Mouse (Mus musculus) embryonic facial prominence, embryonic 15.5 days (tissue): ENCODE measurements around the gene Tmod4. TPM values are rescaled to one million over a fixed set of nuclear protein-coding genes. Genes with fewer than 3 reads are reported as not detected.
A peak's percentile ranks its signal among the peaks of the same experiment; 100 is the strongest.
"Not testable (repeated sequence)": the region's sequence is repeated elsewhere in the genome, so short reads cannot be mapped to it uniquely, and the experiment has no call there.

Experiments used
- ATAC-seq: fragments of 200-750 bp; cut with Nextera tagmentation; 2 replicates; pipeline ENCODE4 v1.8.0; 2017; ENCODE audit warnings: low read depth, moderate TSS enrichment; ENCODE audit not compliant: insufficient number of reproducible peaks, low FRiP score, low TSS enrichment
- H3K27ac ChIP-seq: fragments of 300-500 bp; sonication (generic); replicated peaks from 2 replicates; pipeline ENCODE4 v1.5.1; 2015; ENCODE audit warnings: mild to moderate bottlenecking, inconsistent platforms
- H3K27me3 ChIP-seq: fragments of 300-500 bp; sonication (generic); 2 replicates; pipeline ENCODE4 v1.6.1; 2015; ENCODE audit warnings: inconsistent platforms
- H3K36me3 ChIP-seq: fragments of 300-500 bp; sonication (generic); 2 replicates; pipeline ENCODE4 v1.6.1; 2015; ENCODE audit warnings: mild to moderate bottlenecking, inconsistent platforms
- H3K4me1 ChIP-seq: fragments of 300-500 bp; sonication (generic); 2 replicates; pipeline ENCODE4 v1.6.1; 2015; ENCODE audit warnings: inconsistent platforms
- H3K4me2 ChIP-seq: fragments of 300-500 bp; sonication (generic); replicated peaks from 2 replicates; pipeline ENCODE4 v1.6.1; 2015; ENCODE audit warnings: mild to moderate bottlenecking, inconsistent platforms
- H3K4me3 ChIP-seq: fragments of 300-500 bp; sonication (generic); replicated peaks from 2 replicates; pipeline ENCODE4 v1.5.1; 2015; ENCODE audit warnings: mild to moderate bottlenecking, inconsistent platforms
- H3K9ac ChIP-seq: fragments of 300-500 bp; sonication (generic); 2 replicates; pipeline ENCODE4 v1.6.1; 2015; ENCODE audit warnings: inconsistent platforms
- H3K9me3 ChIP-seq: fragments of 300-500 bp; sonication (generic); replicated peaks from 2 replicates; pipeline ENCODE4 v1.6.1; 2016; ENCODE audit warnings: inconsistent platforms
- WGBS: fragments of 180-500 bp; shearing (Covaris S2); methylation state at CpG from one replicate; pipeline ENCODE4 v1.1.7; 2015; 5-methylcytosine and 5-hydroxymethylcytosine counted together
- polyA plus RNA-seq: library from polyadenylated mRNA; unstranded; fragments of >200 nt; fragmentation: Nextera tagmentation; extraction: Ambion mirVana; gene quantifications from 2 replicates; pipeline ENCODE4 v1.2.1, GENCODE M21; 2015

Gene Tmod4
- polyA plus RNA-seq = 1.7 and 3.8 TPM in 2 replicates

GRCm38 (mm10) chr3:95124246-95124645, at the start of gene Tmod4:
Gene Tmod4, plus strand, starts transcription at chr3:95124476.
- H3K4me1 ChIP-seq = peaks cover 18% of the 10 kb centered on the region
- no peak within 1 kb of the TSS for H3K4me2 ChIP-seq
- no peaks in the 10 kb centered on the region for H3K27me3 ChIP-seq
- no peak within 1 kb of the TSS for H3K4me3 ChIP-seq
- H3K9me3 ChIP-seq = no peaks in the 10 kb centered on the region
- 66% methylated on average over 6 of the region's 6 CpGs for WGBS
- ATAC-seq = no peak
- H3K27ac ChIP-seq = peak within 1 kb of the TSS; percentile 61
- H3K36me3 ChIP-seq = peaks cover 36% of the 10 kb centered on the region
- no peak within 1 kb of the TSS for H3K9ac ChIP-seq

- Histone ChIP-seq H3K27ac (no peak overlapping the region), H3K4me3 (no peak overlapping the region), H3K9ac (no peak overlapping the region), H3K36me3 (peaks cover 4% of the 10 kb centered on the region; the same call in 1 of the 2 replicates), H3K9me3 (no peaks in the 10 kb centered on the region), H3K4me2 (no peak overlapping the region), H3K4me1 (no peaks in the 10 kb centered on the region), H3K27me3 (no peaks in the 10 kb centered on the region)
- ATAC-seq = no peak
- 93% methylated on average over 1 of the region's 1 CpGs for WGBS
These were observed 36.2 kb upstream of the Tmod4 start for GRCm38 (mm10) chr3:95088071-95088470.

- Histone ChIP-seq H3K27ac (no peak overlapping the region), H3K9me3 (no peaks in the 10 kb centered on the region), H3K36me3 (peaks cover 9% of the 10 kb centered on the region), H3K27me3 (no peaks in the 10 kb centered on the region), H3K4me2 (no peak overlapping the region), H3K9ac (no peak overlapping the region), H3K4me3 (no peak overlapping the region), H3K4me1 (peaks cover 9% of the 10 kb centered on the region)
- WGBS = 25% methylated on average over 2 of the region's 2 CpGs
- ATAC-seq = no peak
These were observed 23.4 kb upstream of the Tmod4 start for GRCm38 (mm10) chr3:95100854-95101253.

- no peak for ATAC-seq
- Histone ChIP-seq H3K36me3 (no peaks in the 10 kb centered on the region), H3K4me1 (peaks cover 9% of the 10 kb centered on the region), H3K9me3 (no peaks in the 10 kb centered on the region), H3K9ac (peak overlapping the region; percentile 96; the same call in 1 of the 2 replicates), H3K4me2 (peak overlapping the region; percentile 72), H3K27ac (no peak overlapping the region), H3K4me3 (peak overlapping the region; percentile 96), H3K27me3 (no peaks in the 10 kb centered on the region)
- WGBS = 46% methylated on average over 4 of the region's 4 CpGs
These were observed 19.2 kb upstream of the Tmod4 start for GRCm38 (mm10) chr3:95105121-95105520.

- peak overlapping the region; percentile 96 for H3K9ac ChIP-seq
- ATAC-seq = no peak; the same call in 1 of the 2 replicates
- H3K4me2 ChIP-seq = peak overlapping the region; percentile 72
- peaks cover 11% of the 10 kb centered on the region for H3K4me1 ChIP-seq
- H3K27ac ChIP-seq = peak overlapping the region; percentile 88
- peak overlapping the region; percentile 96 for H3K4me3 ChIP-seq
- H3K27me3 ChIP-seq = no peaks in the 10 kb centered on the region
- 0% methylated on average over 16 of the region's 16 CpGs for WGBS
- no peaks in the 10 kb centered on the region for H3K36me3 ChIP-seq
- H3K9me3 ChIP-seq = no peaks in the 10 kb centered on the region
These were observed 18.5 kb upstream of the Tmod4 start for GRCm38 (mm10) chr3:95105586-95106337.

- H3K9ac ChIP-seq = peak within 1 kb of the TSS; percentile 96
- H3K4me3 ChIP-seq = peak within 1 kb of the TSS; percentile 96
- H3K9me3 ChIP-seq = no peaks in the 10 kb centered on the region
- peaks cover 12% of the 10 kb centered on the region for H3K4me1 ChIP-seq
- H3K36me3 ChIP-seq = no peaks in the 10 kb centered on the region
- ATAC-seq = peak; percentile 91
- WGBS = under 1% methylated on average over 51 of the region's 51 CpGs
- peak within 1 kb of the TSS; percentile 72 for H3K4me2 ChIP-seq
- peak within 1 kb of the TSS; percentile 88 for H3K27ac ChIP-seq
- no peaks in the 10 kb centered on the region for H3K27me3 ChIP-seq
These were observed 17.7 kb upstream of the Tmod4 start, which contains the start of gene Pip5k1a for GRCm38 (mm10) chr3:95106338-95107117. Gene Pip5k1a, minus strand, starts transcription at chr3:95106930.

- Histone ChIP-seq H3K4me1 (peaks cover 17% of the 10 kb centered on the region), H3K4me3 (peak overlapping the region; percentile 96), H3K4me2 (peak overlapping the region; percentile 65)
- not testable (repeated sequence) for H3K27me3 ChIP-seq, H3K9ac ChIP-seq, H3K27ac ChIP-seq, H3K36me3 ChIP-seq, H3K9me3 ChIP-seq, ATAC-seq
These were observed 17.0 kb upstream of the Tmod4 start for GRCm38 (mm10) chr3:95107308-95107707.

- no peaks in the 10 kb centered on the region for H3K27me3 ChIP-seq
- no peak overlapping the region for H3K4me2 ChIP-seq
- 58% methylated on average over 2 of the region's 2 CpGs for WGBS
- H3K9me3 ChIP-seq = no peaks in the 10 kb centered on the region
- no peaks in the 10 kb centered on the region for H3K36me3 ChIP-seq
- no peak for ATAC-seq
- H3K4me3 ChIP-seq = no peak overlapping the region
- H3K4me1 ChIP-seq = peaks cover 23% of the 10 kb centered on the region
- no peak overlapping the region for H3K9ac ChIP-seq
- no peak overlapping the region for H3K27ac ChIP-seq
These were observed 16.4 kb upstream of the Tmod4 start for GRCm38 (mm10) chr3:95107898-95108297.

GRCm38 (mm10) chr3:95110911-95111726, 13.2 kb upstream of the Tmod4 start, which contains the start of gene Vps72:
Gene Vps72, plus strand, starts transcription at chr3:95111022.
- peak; percentile 69 for ATAC-seq
- Histone ChIP-seq H3K4me2 (peak within 1 kb of the TSS; percentile 54), H3K27ac (peak within 1 kb of the TSS; percentile 98), H3K9ac (peak within 1 kb of the TSS; percentile 85), H3K36me3 (peaks cover 17% of the 10 kb centered on the region), H3K4me3 (peak within 1 kb of the TSS; percentile 81), H3K27me3 (no peaks in the 10 kb centered on the region), H3K4me1 (peaks cover 18% of the 10 kb centered on the region), H3K9me3 (no peaks in the 10 kb centered on the region)
- under 1% methylated on average over 54 of the region's 54 CpGs for WGBS

GRCm38 (mm10) chr3:95112760-95113159, 11.5 kb upstream of the Tmod4 start:
- Histone ChIP-seq H3K9ac (no peak overlapping the region), H3K27ac (no peak overlapping the region), H3K4me1 (peaks cover 18% of the 10 kb centered on the region), H3K27me3 (no peaks in the 10 kb centered on the region), H3K4me2 (peak overlapping the region; percentile 54; the same call in 1 of the 2 replicates), H3K9me3 (no peaks in the 10 kb centered on the region), H3K36me3 (peaks cover 22% of the 10 kb centered on the region), H3K4me3 (no peak overlapping the region)
- 86% methylated on average over 1 of the region's 1 CpGs for WGBS
- no peak for ATAC-seq
